Mouse (Mus musculus) layer of hippocampus, adult 9-10 months (tissue): ENCODE results near the gene Atrip.

Experiments
- DNase-seq: peaks from one replicate; pipeline ENCODE4 v3.0.0; 2022; ENCODE audit warnings: low spot score

Atrip gene

GRCm38 (mm10) chr9:109038086-109038895 is 35.6 kb downstream of the Atrip start, which contains the start of gene Shisa5:
Shisa5 (plus strand) TSS chr9:109038565.
- DNase-seq = no peak

GRCm38 (mm10) chr9:109032435-109032834 is 41.5 kb downstream of the Atrip start:
- DNase-seq = no peak

- DNase-seq = no peak
Observed at GRCm38 (mm10) chr9:109031686-109032085, 42.2 kb downstream of the Atrip start.

GRCm38 (mm10) chr9:109031001-109031400 is 42.9 kb downstream of the Atrip start:
- DNase-seq = no peak

- DNase-seq = no peak
Observed at GRCm38 (mm10) chr9:109030312-109030711, 43.6 kb downstream of the Atrip start.

- no peak for DNase-seq
Observed at GRCm38 (mm10) chr9:109028919-109029318, 45.0 kb downstream of the Atrip start.

GRCm38 (mm10) chr9:109028421-109028820 is 45.5 kb downstream of the Atrip start:
- DNase-seq = no peak

GRCm38 (mm10) chr9:109027521-109027920 is 46.4 kb downstream of the Atrip start:
- no peak for DNase-seq

- DNase-seq = no peak
Observed at GRCm38 (mm10) chr9:109022866-109023685, 50.8 kb downstream of the Atrip start.

- DNase-seq = no peak
Observed at GRCm38 (mm10) chr9:109021428-109021827, 52.5 kb downstream of the Atrip start.

GRCm38 (mm10) chr9:109016973-109017604 is 56.8 kb downstream of the Atrip start:
- DNase-seq = no peak

- DNase-seq = no peak
Observed at GRCm38 (mm10) chr9:109015397-109015796, 58.5 kb downstream of the Atrip start.

- no peak for DNase-seq
Observed at GRCm38 (mm10) chr9:109010316-109010690, 63.6 kb downstream of the Atrip start.

GRCm38 (mm10) chr9:109009636-109010315 is 64.1 kb downstream of the Atrip start:
- DNase-seq = no peak

- DNase-seq = no peak
Observed at GRCm38 (mm10) chr9:109008994-109009635, 64.8 kb downstream of the Atrip start.

- DNase-seq = no peak
Observed at GRCm38 (mm10) chr9:109008081-109008480, 65.8 kb downstream of the Atrip start.
